Mouse (Mus musculus) gastrocnemius, adult 2 months (tissue): ENCODE measurements around the gene Garnl3. TPM values are rescaled to one million over a fixed set of nuclear protein-coding genes. Genes with fewer than 3 reads are reported as not detected.
A peak's percentile ranks its signal among the peaks of the same experiment; 100 is the strongest.

ENCODE experiments used
- DNase-seq: peaks from one replicate; pipeline ENCODE4 v3.0.0; 2022
- H3K27ac ChIP-seq: fragments of 200-600 bp; 2 replicates; pipeline ENCODE4 v1.8.1; 2022; ENCODE audit warnings: mild to moderate bottlenecking
- H3K4me3 ChIP-seq: fragments of 200-600 bp; 2 replicates; pipeline ENCODE4 v1.8.1; 2022; ENCODE audit warnings: mild to moderate bottlenecking, moderate library complexity
- CTCF ChIP-seq: fragments of 200-600 bp; IDR thresholded peaks from 2 replicates; pipeline ENCODE4 v1.8.1; 2022; ENCODE audit warnings: antibody characterized with exemption, mild to moderate bottlenecking, moderate library complexity
- intact Hi-C: fragments of 180-260 bp; cut with DNase I; formaldehyde crosslinking; loops from one replicate; pipeline ENCODE4 v1.15.1; 2025
- total RNA-seq, 2 experiments: library from RNA; stranded (reverse); gene quantifications; 2 replicates each; pipeline ENCODE4 v1.2.3; 2021

Garnl3 gene
- total RNA-seq, 2 experiments from 2014 or later, result 0.31 to 0.89 TPM

- no peak for TF ChIP-seq CTCF
- Histone ChIP-seq H3K27ac (no peak overlapping the region), H3K4me3 (no peak overlapping the region)
- intact Hi-C loops, result no loop called here
- no peak for DNase-seq
Measured at GRCm38 (mm10) chr2:33062744-33063143, 68.7 kb downstream of the Garnl3 start.

GRCm38 (mm10) chr2:33058926-33059325 lies 72.5 kb downstream of the Garnl3 start:
- Histone ChIP-seq H3K4me3 (no peak overlapping the region), H3K27ac (no peak overlapping the region)
- intact Hi-C loops, result no loop called here
- TF ChIP-seq CTCF, result no peak
- DNase-seq, result no peak

GRCm38 (mm10) chr2:33057514-33057913 lies 73.9 kb downstream of the Garnl3 start:
- TF ChIP-seq CTCF, result no peak
- intact Hi-C loops, result no loop called here
- peak; percentile 28 for DNase-seq
- Histone ChIP-seq H3K27ac (no peak overlapping the region), H3K4me3 (no peak overlapping the region)

GRCm38 (mm10) chr2:33053966-33054365 lies 77.5 kb downstream of the Garnl3 start:
- DNase-seq, result no peak
- intact Hi-C loops, result no loop called here
- no peak for TF ChIP-seq CTCF
- Histone ChIP-seq H3K4me3 (no peak overlapping the region), H3K27ac (no peak overlapping the region)

- no peak overlapping the region for H3K27ac ChIP-seq
- TF ChIP-seq CTCF, result no peak
- intact Hi-C loops, result no loop called here
- H3K4me3 ChIP-seq, result no peak overlapping the region
- no peak for DNase-seq
Measured at GRCm38 (mm10) chr2:33047360-33047759, 84.1 kb downstream of the Garnl3 start.

- DNase-seq, result no peak
- Histone ChIP-seq H3K4me3 (no peak overlapping the region), H3K27ac (no peak overlapping the region)
- TF ChIP-seq CTCF, result no peak
- intact Hi-C loops, result no loop called here
Measured at GRCm38 (mm10) chr2:33046919-33047318, 84.5 kb downstream of the Garnl3 start.

GRCm38 (mm10) chr2:33045899-33046298 lies 85.6 kb downstream of the Garnl3 start:
- no peak overlapping the region for H3K4me3 ChIP-seq
- no peak for TF ChIP-seq CTCF
- intact Hi-C loops, result no loop called here
- DNase-seq, result no peak
- H3K27ac ChIP-seq, result no peak overlapping the region

GRCm38 (mm10) chr2:33042781-33043180 lies 88.7 kb downstream of the Garnl3 start:
- intact Hi-C loops, result no loop called here
- no peak overlapping the region for H3K4me3 ChIP-seq
- no peak for DNase-seq

GRCm38 (mm10) chr2:33041571-33041970 lies 89.9 kb downstream of the Garnl3 start:
- H3K27ac ChIP-seq, result no peak overlapping the region
- no peak for DNase-seq
- TF ChIP-seq CTCF, result no peak
- intact Hi-C loops, result no loop called here
- H3K4me3 ChIP-seq, result no peak overlapping the region

More at GRCm38 (mm10) chr2:33042781-33043180, 88.7 kb downstream of the Garnl3 start:
- H3K27ac ChIP-seq, result no peak overlapping the region
- no peak for TF ChIP-seq CTCF

GRCm38 (mm10) chr2:33037429-33037828 lies 94.0 kb downstream of the Garnl3 start:
- H3K27ac ChIP-seq, result no peak overlapping the region
- H3K4me3 ChIP-seq, result no peak overlapping the region
- DNase-seq, result no peak
- no peak for TF ChIP-seq CTCF
- intact Hi-C loops, result no loop called here

GRCm38 (mm10) chr2:33035297-33035696 lies 96.2 kb downstream of the Garnl3 start:
- Histone ChIP-seq H3K4me3 (no peak overlapping the region), H3K27ac (no peak overlapping the region)
- no peak for TF ChIP-seq CTCF
- no peak for DNase-seq
- intact Hi-C loops, result no loop called here

- no peak for TF ChIP-seq CTCF
- Histone ChIP-seq H3K4me3 (no peak overlapping the region), H3K27ac (no peak overlapping the region)
- intact Hi-C loops, result no loop called here
- peak; percentile 24 for DNase-seq
Measured at GRCm38 (mm10) chr2:33033281-33033680, 98.2 kb downstream of the Garnl3 start.

GRCm38 (mm10) chr2:33032391-33033062 lies 98.9 kb downstream of the Garnl3 start:
- DNase-seq, result no peak

GRCm38 (mm10) chr2:33025040-33025439 lies 106.4 kb downstream of the Garnl3 start:
- no peak for TF ChIP-seq CTCF
- intact Hi-C loops, result no loop called here

More at GRCm38 (mm10) chr2:33032391-33033062, 98.9 kb downstream of the Garnl3 start:
- H3K27ac ChIP-seq, result no peak overlapping the region
- intact Hi-C loops, result no loop called here
- TF ChIP-seq CTCF, result no peak
- no peak overlapping the region for H3K4me3 ChIP-seq

More at GRCm38 (mm10) chr2:33025040-33025439, 106.4 kb downstream of the Garnl3 start:
- Histone ChIP-seq H3K27ac (no peak overlapping the region), H3K4me3 (no peak overlapping the region)
- no peak for DNase-seq
